ENCODE assay signal across 11 mouse cellular contexts in genomic region chr14:106010961-106011360, GRCm38 (mm10).
DNase-seq lines count a peak whose midpoint lies in the region; ATAC-seq and TF ChIP-seq lines count a peak whose summit lies in the region.
"Had no signal": no experiment of that assay in that cellular context is flagged by ENCODE, and none has a peak within 500 bp of the region (broad histone marks: within the 10 kb centered on the region; RNA-seq: fewer than 3 reads in every experiment).

No protein-coding gene starts in this region.

- no peak overlapping the region for H3K4me2 ChIP-seq in hindbrain, postnatal 0 days (ENCODE audit: low read depth, low read length)
- H3K4me2 ChIP-seq in hindbrain, embryonic 11.5 days (replicated peaks; ENCODE audit: low read depth, low read length) = no peak overlapping the region
- no peak overlapping the region for H3K4me2 ChIP-seq in intestine, embryonic 15.5 days (replicated peaks)
- H3K4me2 ChIP-seq: liver, embryonic 15.5 days; midbrain, embryonic 13.5 days had no signal

- no peak for TF ChIP-seq CTCF in cerebellum, adult 2 months (IDR thresholded peaks at IDR 0.05; ENCODE audit: borderline replicate concordance, insufficient read depth, low read depth, low read length)
- no peak for TF ChIP-seq CTCF in hindbrain, postnatal 0 days (IDR thresholded peaks at IDR 0.05; ENCODE audit: low read depth)

- ATAC-seq in hindbrain, postnatal 0 days = no peak
- no peak for ATAC-seq in hindbrain, embryonic 11.5 days (ENCODE audit: low FRiP score)
- ATAC-seq in intestine, embryonic 15.5 days = no peak
- ATAC-seq: midbrain, embryonic 13.5 days had no signal

- H3K27me3 ChIP-seq in cerebellum, adult 2 months (ENCODE audit: control insufficient read depth, insufficient read depth, low read length) = no peaks in the 10 kb centered on the region
- no peaks in the 10 kb centered on the region for H3K27me3 ChIP-seq in hindbrain, postnatal 0 days (ENCODE audit: insufficient read depth, low read length)
- no peaks in the 10 kb centered on the region for H3K27me3 ChIP-seq in hindbrain, embryonic 11.5 days (ENCODE audit: control insufficient read depth, insufficient read depth, low read length)
- H3K27me3 ChIP-seq in intestine, embryonic 15.5 days (replicated peaks) = no peaks in the 10 kb centered on the region
- H3K27me3 ChIP-seq: liver, embryonic 15.5 days; midbrain, embryonic 13.5 days; Patski had no signal

- no peak overlapping the region for H3K4me3 ChIP-seq in cerebellum, adult 2 months (replicated peaks; ENCODE audit: insufficient read depth, low read depth, low read length)
- H3K4me3 ChIP-seq in hindbrain, postnatal 0 days (ENCODE audit: low read length) = no peak overlapping the region
- no peak overlapping the region for H3K4me3 ChIP-seq in hindbrain, embryonic 11.5 days (ENCODE audit: low read depth, low read length)
- H3K4me3 ChIP-seq in intestine, embryonic 15.5 days (replicated peaks) = no peak overlapping the region
- H3K4me3 ChIP-seq: liver, embryonic 15.5 days; midbrain, embryonic 13.5 days had no signal

- WGBS in cerebellum, adult 2 months = 34% methylated on average over 6 of the region's 6 CpGs
- 75% methylated on average over 6 of the region's 6 CpGs for whole genome bisulfite sequencing in hindbrain, postnatal 0 days
- WGBS in hindbrain, embryonic 11.5 days = 92% methylated on average over 6 of the region's 6 CpGs
- WGBS in intestine, embryonic 15.5 days = 84% methylated on average over 6 of the region's 6 CpGs

- no peak overlapping the region for H3K9ac ChIP-seq in hindbrain, postnatal 0 days (replicated peaks; ENCODE audit: low read length)
- H3K9ac ChIP-seq in hindbrain, embryonic 11.5 days (ENCODE audit: low read depth, low read length) = no peak overlapping the region
- no peak overlapping the region for H3K9ac ChIP-seq in intestine, embryonic 15.5 days
- H3K9ac ChIP-seq: liver, embryonic 15.5 days; midbrain, embryonic 13.5 days had no signal

- no peaks in the 10 kb centered on the region for H3K9me3 ChIP-seq in hindbrain, postnatal 0 days (ENCODE audit: low read length)
- H3K9me3 ChIP-seq in hindbrain, embryonic 11.5 days (ENCODE audit: control insufficient read depth, low read length) = no peaks in the 10 kb centered on the region
- H3K9me3 ChIP-seq in intestine, embryonic 15.5 days = no peaks in the 10 kb centered on the region
- H3K9me3 ChIP-seq: liver, embryonic 15.5 days; midbrain, embryonic 13.5 days had no signal

- H3K4me1 ChIP-seq in cerebellum, adult 2 months (ENCODE audit: control insufficient read depth, insufficient read depth, low read length) = no peaks in the 10 kb centered on the region
- no peaks in the 10 kb centered on the region for H3K4me1 ChIP-seq in hindbrain, postnatal 0 days (ENCODE audit: insufficient read depth, low read length)
- no peaks in the 10 kb centered on the region for H3K4me1 ChIP-seq in hindbrain, embryonic 11.5 days (replicated peaks; ENCODE audit: control insufficient read depth, insufficient read depth, low read length)
- no peaks in the 10 kb centered on the region for H3K4me1 ChIP-seq in intestine, embryonic 15.5 days (replicated peaks)
- H3K4me1 ChIP-seq: liver, embryonic 15.5 days; midbrain, embryonic 13.5 days had no signal

- no peak overlapping the region for H3K27ac ChIP-seq in cerebellum, adult 2 months (ENCODE audit: insufficient read depth, low read length)
- H3K27ac ChIP-seq in hindbrain, postnatal 0 days = no peak overlapping the region
- H3K27ac ChIP-seq in hindbrain, embryonic 11.5 days (ENCODE audit: low read depth, low read length) = no peak overlapping the region
- H3K27ac ChIP-seq in intestine, embryonic 15.5 days = no peak overlapping the region
- H3K27ac ChIP-seq: liver, embryonic 15.5 days; midbrain, embryonic 13.5 days had no signal

- peak; percentile 14 to 31 for DNase-seq in cerebellum, adult 2 months
- DNase-seq in cerebellum, adult 8-10 months = no peak
- peak; percentile 11 for DNase-seq in hindbrain, postnatal 0 days (ENCODE audit: low spot score)
- no peak for DNase-seq in hindbrain, embryonic 11.5 days (ENCODE audit: low spot score)
- DNase-seq in MN1 (ENCODE audit: low spot score) = peak; percentile 34
- DNase-seq in gastrocnemius, adult 18-20 months (ENCODE audit: low spot score) = peak; percentile 42
- no peak for DNase-seq in layer of hippocampus, adult 9-11 months

- TF ChIP-seq POLR2A in cerebellum, adult 2 months (IDR thresholded peaks at IDR 0.05; ENCODE audit: borderline replicate concordance, insufficient read depth, low read length) = no peak

- no peaks in the 10 kb centered on the region for H3K36me3 ChIP-seq in hindbrain, postnatal 0 days (ENCODE audit: insufficient read depth, low read length)
- H3K36me3 ChIP-seq in hindbrain, embryonic 11.5 days (ENCODE audit: control insufficient read depth, insufficient read depth, low read length) = no peaks in the 10 kb centered on the region
- no peaks in the 10 kb centered on the region for H3K36me3 ChIP-seq in intestine, embryonic 15.5 days
- H3K36me3 ChIP-seq: liver, embryonic 15.5 days; midbrain, embryonic 13.5 days had no signal

Comparison
In these comparisons a context has a peak if more than half of its experiments do, and no peak if none do; other contexts are left out.
1. DNase-seq: peak in cerebellum, adult 2 months (2 of 2), hindbrain, postnatal 0 days (single experiment), MN1 (single experiment) and gastrocnemius, adult 18-20 months (single experiment); none in cerebellum, adult 8-10 months (single experiment), hindbrain, embryonic 11.5 days (single experiment) and layer of hippocampus, adult 9-11 months (single experiment).